ENCODE assay signal across 12 mouse cellular contexts in genomic region chr4:141281153-141281552, GRCm38 (mm10). TPM values are rescaled to one million over a fixed set of nuclear protein-coding genes. Genes with fewer than 3 reads are reported as not detected.
A peak's percentile ranks its signal among the peaks of the same experiment; 100 is the strongest.
DNase-seq lines count a peak whose midpoint lies in the region; ATAC-seq lines count a peak whose summit lies in the region.
"Had no signal": no experiment of that assay in that cellular context is flagged by ENCODE, and none has a peak within 500 bp of the region (broad histone marks: within the 10 kb centered on the region; RNA-seq: fewer than 3 reads in every experiment).

No protein-coding gene starts in this region.

- 25% methylated on average over 6 of the region's 6 CpGs for WGBS in embryonic facial prominence, embryonic 10.5 days

- H3K4me1 ChIP-seq in embryonic facial prominence, embryonic 10.5 days, result peaks cover 69% of the 10 kb centered on the region

- peak; percentile 29; the same call in 1 of the 2 replicates for ATAC-seq in megakaryocyte progenitor cell, adult 5-6 weeks (replicated peaks; ENCODE audit: poor library complexity)
- ATAC-seq: forebrain, postnatal 0 days; midbrain, embryonic 15.5 days had no signal

- 0 out of 2 replicates have a peak overlapping the region, but pooled peaks have one; percentile 10 for H3K27ac ChIP-seq in embryonic facial prominence, embryonic 10.5 days (replicated peaks)
- H3K27ac ChIP-seq: left cerebral cortex, adult 2 months; midbrain, embryonic 15.5 days had no signal

- H3K27me3 ChIP-seq in embryonic facial prominence, embryonic 10.5 days (replicated peaks; ENCODE audit: low read depth, poor library complexity, severe bottlenecking), result peaks cover 60% of the 10 kb centered on the region
- H3K27me3 ChIP-seq: midbrain, embryonic 15.5 days had no signal

- no peak overlapping the region for H3K4me3 ChIP-seq in embryonic facial prominence, embryonic 10.5 days
- H3K4me3 ChIP-seq: left cerebral cortex, adult 2 months; midbrain, embryonic 15.5 days had no signal

- H3K9me3 ChIP-seq in embryonic facial prominence, embryonic 10.5 days, result no peaks in the 10 kb centered on the region
- H3K9me3 ChIP-seq: midbrain, embryonic 15.5 days had no signal

- DNase-seq in heart, postnatal 10 days, result peak; percentile 38 to 47
- no peak for DNase-seq in heart, postnatal 36 days
- DNase-seq in embryonic facial prominence, embryonic 10.5 days (ENCODE audit: low spot score), result no peak
- peak; percentile 89 for DNase-seq in kidney, postnatal 14 days
- DNase-seq in ovary, postnatal 14 days (ENCODE audit: low spot score), result no peak
- DNase-seq in cerebellum, adult 9-11 months, result no peak
- no peak for DNase-seq in ovary, postnatal 36 days (ENCODE audit: low spot score)
- DNase-seq: forebrain, postnatal 0 days; thymus, adult 18-20 months had no signal

- intact Hi-C loops in heart, postnatal 10 days (cut with DNase I), result loop anchor here (2.0 kb wide), 1 partner anchor 18 kb away; no protein-coding TSS in a partner anchor
- intact Hi-C loops in heart, postnatal 36 days (cut with DNase I), result no loop called here

- H3K36me3 ChIP-seq in embryonic facial prominence, embryonic 10.5 days (replicated peaks), result no peaks in the 10 kb centered on the region
- H3K36me3 ChIP-seq: midbrain, embryonic 15.5 days had no signal

RNA-seq across cellular contexts. Expression of gene Epha2, which starts 19.9 kb away (rescaled TPM):
- 1 to 10 TPM; 8.1 TPM for total RNA-seq in heart, postnatal 10 days (2021)
- total RNA-seq in heart, postnatal 36 days (2021), result 1 to 10 TPM; 5.4 to 7.0 TPM
- 2.4 and 3.0 TPM in 2 replicates for polyA plus RNA-seq in embryonic facial prominence, embryonic 10.5 days (2016; fragmentation: Nextera tagmentation; extraction: Ambion mirVana)
- total RNA-seq in megakaryocyte progenitor cell, adult 5-6 weeks (2015), result 0.46 and 0.49 TPM in 2 replicates
- total RNA-seq in megakaryocyte progenitor cell, adult 5-6 weeks (2017), result 0.14 and 0.50 TPM in 2 replicates

RNA-seq across cellular contexts. Expression of gene Arhgef19, which starts 41.9 kb away (rescaled TPM):
- total RNA-seq in heart, postnatal 10 days (2021), result 10 to 100 TPM; 11.6 to 14.7 TPM
- total RNA-seq in heart, postnatal 36 days (2021), result 10 to 100 TPM; 22.2 to 39.7 TPM
- 6.1 and 8.7 TPM in 2 replicates for polyA plus RNA-seq in embryonic facial prominence, embryonic 10.5 days (2016; fragmentation: Nextera tagmentation; extraction: Ambion mirVana)
- not detected in 2 replicates for total RNA-seq in megakaryocyte progenitor cell, adult 5-6 weeks (2015)
- not detected in 2 replicates for total RNA-seq in megakaryocyte progenitor cell, adult 5-6 weeks (2017)

Comparison
In these comparisons a context has a peak if more than half of its experiments do, and no peak if none do; other contexts are left out.
1. DNase-seq: peak in heart, postnatal 10 days (2 of 2) and kidney, postnatal 14 days (single experiment); none in heart, postnatal 36 days (0 of 2), embryonic facial prominence, embryonic 10.5 days (single experiment), ovary, postnatal 14 days (single experiment), cerebellum, adult 9-11 months (single experiment) and ovary, postnatal 36 days (single experiment).
2. RNA of gene Epha2, which starts 19.9 kb away (total RNA-seq): 8.1 TPM in heart, postnatal 10 days and 5.4 to 7.0 TPM in heart, postnatal 36 days; 0.14 to 0.50 TPM in megakaryocyte progenitor cell, adult 5-6 weeks; every median in the first group is over 4 times any median in the second.
3. RNA of gene Arhgef19, which starts 41.9 kb away (total RNA-seq): 22.2 to 39.7 TPM in heart, postnatal 36 days and 11.6 to 14.7 TPM in heart, postnatal 10 days; not detected in megakaryocyte progenitor cell, adult 5-6 weeks; every median in the first group is over 10 times any median in the second.